Mouse (Mus musculus) embryonic facial prominence, embryonic 13.5 days (tissue): Measurements from ENCODE around the gene Iqgap2. TPM values are rescaled to one million over a fixed set of nuclear protein-coding genes. Genes with fewer than 3 reads are reported as not detected.
A peak's percentile ranks its signal among the peaks of the same experiment; 100 is the strongest.

Experiments used
- ATAC-seq: fragments of 200-750 bp; cut with Nextera tagmentation; 2 replicates; pipeline ENCODE4 v1.8.0; 2017; ENCODE audit warnings: low read depth; ENCODE audit not compliant: insufficient number of reproducible peaks, insufficient read depth, low FRiP score, low TSS enrichment
- H3K27ac ChIP-seq: fragments of 300-500 bp; sonication (generic); 2 replicates; pipeline ENCODE4 v1.5.1; 2015; ENCODE audit warnings: moderate library complexity, mild to moderate bottlenecking, inconsistent platforms
- H3K27me3 ChIP-seq: fragments of 300-500 bp; sonication (generic); 2 replicates; pipeline ENCODE4 v1.6.1; 2015; ENCODE audit warnings: mild to moderate bottlenecking, inconsistent platforms
- H3K36me3 ChIP-seq: fragments of 300-500 bp; sonication (generic); 2 replicates; pipeline ENCODE4 v1.6.1; 2015; ENCODE audit warnings: mild to moderate bottlenecking, inconsistent platforms
- H3K4me1 ChIP-seq: fragments of 300-500 bp; sonication (generic); 2 replicates; pipeline ENCODE4 v1.6.1; 2015; ENCODE audit warnings: inconsistent platforms
- H3K4me2 ChIP-seq: fragments of 300-500 bp; sonication (generic); 2 replicates; pipeline ENCODE4 v1.6.1; 2015; ENCODE audit warnings: moderate library complexity, mild to moderate bottlenecking, inconsistent platforms
- H3K4me3 ChIP-seq: fragments of 300-500 bp; sonication (generic); 2 replicates; pipeline ENCODE4 v1.5.1; 2015; ENCODE audit warnings: mild to moderate bottlenecking, inconsistent platforms
- H3K9ac ChIP-seq: fragments of 300-500 bp; sonication (generic); 2 replicates; pipeline ENCODE4 v1.6.1; 2015; ENCODE audit warnings: mild to moderate bottlenecking, inconsistent platforms
- H3K9me3 ChIP-seq: fragments of 300-500 bp; sonication (generic); 2 replicates; pipeline ENCODE4 v1.6.1; 2016; ENCODE audit warnings: inconsistent platforms
- WGBS: fragments of 180-500 bp; shearing (Covaris S2); methylation state at CpG from one replicate; pipeline ENCODE4 v1.1.7; 2015; ENCODE audit warnings: mixed read lengths; 5-methylcytosine and 5-hydroxymethylcytosine counted together
- polyA plus RNA-seq: library from polyadenylated mRNA; unstranded; fragments of >200 nt; fragmentation: Nextera tagmentation; extraction: Ambion mirVana; gene quantifications from 2 replicates; pipeline ENCODE4 v1.2.1, GENCODE M21; 2015

Gene Iqgap2
- polyA plus RNA-seq: 15.1 and 16.5 TPM in 2 replicates

- Histone ChIP-seq H3K27ac (peak within 1 kb of the TSS; percentile 82), H3K9ac (peak within 1 kb of the TSS; percentile 86), H3K4me2 (peak within 1 kb of the TSS; percentile 97), H3K4me1 (peaks cover 13% of the 10 kb centered on the region), H3K4me3 (peak within 1 kb of the TSS; percentile 78), H3K27me3 (0 out of 2 replicates have a peak, but pooled peaks cover 2% of the 10 kb centered on the region), H3K36me3 (no peaks in the 10 kb centered on the region), H3K9me3 (no peaks in the 10 kb centered on the region)
- peak; percentile 66 for ATAC-seq
- WGBS: under 1% methylated on average over 48 of the region's 48 CpGs
Observed at GRCm38 (mm10) chr13:95891491-95891925, at the start of gene Iqgap2. TSS of gene Iqgap2 (minus strand) at chr13:95891922.

GRCm38 (mm10) chr13:95940811-95941210, 49.1 kb upstream of the Iqgap2 start:
- 67% methylated on average over 5 of the region's 5 CpGs for WGBS
- no peak for ATAC-seq
- no peak overlapping the region for H3K27ac ChIP-seq
- H3K4me2 ChIP-seq: no peak overlapping the region
- H3K9me3 ChIP-seq: no peaks in the 10 kb centered on the region
- no peaks in the 10 kb centered on the region for H3K27me3 ChIP-seq
- no peaks in the 10 kb centered on the region for H3K4me1 ChIP-seq
- H3K36me3 ChIP-seq: no peaks in the 10 kb centered on the region
- H3K4me3 ChIP-seq: no peak overlapping the region
- no peak overlapping the region for H3K9ac ChIP-seq

GRCm38 (mm10) chr13:95924201-95924621, 32.5 kb upstream of the Iqgap2 start:
- no peak overlapping the region for H3K27ac ChIP-seq
- no peak overlapping the region for H3K4me3 ChIP-seq
- H3K4me1 ChIP-seq: no peaks in the 10 kb centered on the region
- no peaks in the 10 kb centered on the region for H3K36me3 ChIP-seq
- 63% methylated on average over 2 of the region's 2 CpGs for WGBS
- H3K4me2 ChIP-seq: no peak overlapping the region
- no peaks in the 10 kb centered on the region for H3K27me3 ChIP-seq
- no peak overlapping the region for H3K9ac ChIP-seq
- H3K9me3 ChIP-seq: 0 out of 2 replicates have a peak, but pooled peaks cover 2% of the 10 kb centered on the region
- ATAC-seq: no peak

- no peaks in the 10 kb centered on the region for H3K36me3 ChIP-seq
- no peak overlapping the region for H3K9ac ChIP-seq
- no peak overlapping the region for H3K4me2 ChIP-seq
- H3K4me1 ChIP-seq: no peaks in the 10 kb centered on the region
- no peaks in the 10 kb centered on the region for H3K27me3 ChIP-seq
- no peak overlapping the region for H3K27ac ChIP-seq
- no peak for ATAC-seq
- no peak overlapping the region for H3K4me3 ChIP-seq
- 89% methylated on average over 4 of the region's 4 CpGs for WGBS
- H3K9me3 ChIP-seq: 0 out of 2 replicates have a peak, but pooled peaks cover 2% of the 10 kb centered on the region
Observed at GRCm38 (mm10) chr13:95922626-95923025, 30.9 kb upstream of the Iqgap2 start.

- no peak overlapping the region for H3K27ac ChIP-seq
- H3K36me3 ChIP-seq: no peaks in the 10 kb centered on the region
- no peak for ATAC-seq
- H3K4me3 ChIP-seq: no peak overlapping the region
- no peak overlapping the region for H3K9ac ChIP-seq
- H3K4me2 ChIP-seq: no peak overlapping the region
- H3K9me3 ChIP-seq: 0 out of 2 replicates have a peak, but pooled peaks cover 2% of the 10 kb centered on the region
- no peaks in the 10 kb centered on the region for H3K27me3 ChIP-seq
- WGBS: 87% methylated on average over 9 of the region's 9 CpGs
- H3K4me1 ChIP-seq: no peaks in the 10 kb centered on the region
Observed at GRCm38 (mm10) chr13:95918624-95919284, 27.0 kb upstream of the Iqgap2 start.

- peaks cover 17% of the 10 kb centered on the region; the same call in 1 of the 2 replicates for H3K4me1 ChIP-seq
Observed at GRCm38 (mm10) chr13:95913046-95913406, 21.3 kb upstream of the Iqgap2 start.

GRCm38 (mm10) chr13:95912157-95913045, 20.7 kb upstream of the Iqgap2 start:
- Histone ChIP-seq H3K4me1 (peaks cover 17% of the 10 kb centered on the region; the same call in 1 of the 2 replicates), H3K4me2 (no peak overlapping the region), H3K27me3 (no peaks in the 10 kb centered on the region), H3K4me3 (no peak overlapping the region), H3K27ac (no peak overlapping the region), H3K9me3 (no peaks in the 10 kb centered on the region), H3K36me3 (no peaks in the 10 kb centered on the region), H3K9ac (no peak overlapping the region)
- WGBS: 76% methylated on average over 11 of the region's 11 CpGs
- ATAC-seq: no peak

More at GRCm38 (mm10) chr13:95913046-95913406, 21.3 kb upstream of the Iqgap2 start:
- Histone ChIP-seq H3K9ac (no peak overlapping the region), H3K4me2 (no peak overlapping the region), H3K27me3 (no peaks in the 10 kb centered on the region), H3K36me3 (no peaks in the 10 kb centered on the region), H3K27ac (no peak overlapping the region), H3K4me3 (no peak overlapping the region), H3K9me3 (no peaks in the 10 kb centered on the region)
- ATAC-seq: no peak
- 65% methylated on average over 2 of the region's 2 CpGs for WGBS

- H3K9ac ChIP-seq: no peak overlapping the region
- no peaks in the 10 kb centered on the region for H3K36me3 ChIP-seq
- H3K4me3 ChIP-seq: no peak overlapping the region
- H3K4me2 ChIP-seq: no peak overlapping the region
- H3K27me3 ChIP-seq: no peaks in the 10 kb centered on the region
- H3K27ac ChIP-seq: no peak overlapping the region
- no peaks in the 10 kb centered on the region for H3K9me3 ChIP-seq
- ATAC-seq: no peak
- 78% methylated on average over 9 of the region's 9 CpGs for WGBS
- H3K4me1 ChIP-seq: peaks cover 17% of the 10 kb centered on the region; the same call in 1 of the 2 replicates
Observed at GRCm38 (mm10) chr13:95910270-95910669, 18.5 kb upstream of the Iqgap2 start.

- ATAC-seq: no peak
- no peak overlapping the region for H3K4me2 ChIP-seq
Observed at GRCm38 (mm10) chr13:95909244-95909643, 17.5 kb upstream of the Iqgap2 start.

GRCm38 (mm10) chr13:95902696-95903095, 11.0 kb upstream of the Iqgap2 start:
- H3K9me3 ChIP-seq: no peaks in the 10 kb centered on the region
- H3K27me3 ChIP-seq: no peaks in the 10 kb centered on the region
- H3K4me1 ChIP-seq: peaks cover 6% of the 10 kb centered on the region; the same call in 1 of the 2 replicates
- no peak overlapping the region for H3K4me2 ChIP-seq
- no peak overlapping the region for H3K27ac ChIP-seq
- WGBS: 92% methylated on average over 3 of the region's 3 CpGs
- H3K4me3 ChIP-seq: no peak overlapping the region
- H3K9ac ChIP-seq: no peak overlapping the region
- H3K36me3 ChIP-seq: no peaks in the 10 kb centered on the region
- ATAC-seq: no peak

More at GRCm38 (mm10) chr13:95909244-95909643, 17.5 kb upstream of the Iqgap2 start:
- H3K27me3 ChIP-seq: no peaks in the 10 kb centered on the region
- H3K9ac ChIP-seq: no peak overlapping the region
- peaks cover 17% of the 10 kb centered on the region; the same call in 1 of the 2 replicates for H3K4me1 ChIP-seq
- H3K36me3 ChIP-seq: no peaks in the 10 kb centered on the region
- 65% methylated on average over 2 of the region's 2 CpGs for WGBS
- no peak overlapping the region for H3K4me3 ChIP-seq
- no peaks in the 10 kb centered on the region for H3K9me3 ChIP-seq
- H3K27ac ChIP-seq: no peak overlapping the region

- Histone ChIP-seq H3K36me3 (no peaks in the 10 kb centered on the region), H3K4me3 (no peak overlapping the region), H3K9ac (no peak overlapping the region), H3K4me1 (peaks cover 6% of the 10 kb centered on the region; the same call in 1 of the 2 replicates), H3K9me3 (no peaks in the 10 kb centered on the region), H3K4me2 (no peak overlapping the region), H3K27ac (no peak overlapping the region), H3K27me3 (no peaks in the 10 kb centered on the region)
- ATAC-seq: no peak
- WGBS: 29% methylated on average over 1 of the region's 1 CpGs
Observed at GRCm38 (mm10) chr13:95899885-95900650, 8.3 kb upstream of the Iqgap2 start.
